Mouse (Mus musculus) erythroblast, embryonic 14.5 days (primary cell): ENCODE data around the gene Fyn. TPM values are rescaled to one million over a fixed set of nuclear protein-coding genes. Genes with fewer than 3 reads are reported as not detected.

Experiments
- H3K27me3 ChIP-seq: 2 replicates; pipeline ENCODE4 v1.6.1; 2012; ENCODE audit warnings: inconsistent platforms; ENCODE audit not compliant: control insufficient read depth
- H3K36me3 ChIP-seq: 2 replicates; pipeline ENCODE4 v1.6.1; 2012; ENCODE audit warnings: mild to moderate bottlenecking, inconsistent platforms; ENCODE audit not compliant: control insufficient read depth
- H3K4me1 ChIP-seq: 2 replicates; pipeline ENCODE4 v1.6.1; 2012; ENCODE audit warnings: inconsistent platforms; ENCODE audit not compliant: control insufficient read depth
- H3K4me3 ChIP-seq: replicated peaks from 2 replicates; pipeline ENCODE3; 2012; ENCODE audit warnings: moderate library complexity, mild to moderate bottlenecking, inconsistent platforms
- H3K9me3 ChIP-seq: 2 replicates; pipeline ENCODE4 v1.6.1; 2012; ENCODE audit warnings: low read length, inconsistent platforms, mixed read lengths; ENCODE audit not compliant: control insufficient read depth
- GATA1 ChIP-seq: IDR thresholded peaks from 2 replicates; pipeline ENCODE4 v1.6.1; 2012; ENCODE audit warnings: low read length, inconsistent platforms, mixed read lengths
- TAL1 ChIP-seq: IDR thresholded peaks from 3 replicates; pipeline ENCODE4 v1.6.1; 2012; ENCODE audit warnings: low read length, inconsistent platforms, mixed read lengths
- polyA plus RNA-seq: library from polyadenylated mRNA; stranded (reverse); fragments of >175 nt; gene quantifications from 2 replicates; pipeline ENCODE4 v1.2.3, GENCODE M21; 2012

The Fyn gene
- polyA plus RNA-seq, 1 experiment: 1.1 TPM

DNA sequence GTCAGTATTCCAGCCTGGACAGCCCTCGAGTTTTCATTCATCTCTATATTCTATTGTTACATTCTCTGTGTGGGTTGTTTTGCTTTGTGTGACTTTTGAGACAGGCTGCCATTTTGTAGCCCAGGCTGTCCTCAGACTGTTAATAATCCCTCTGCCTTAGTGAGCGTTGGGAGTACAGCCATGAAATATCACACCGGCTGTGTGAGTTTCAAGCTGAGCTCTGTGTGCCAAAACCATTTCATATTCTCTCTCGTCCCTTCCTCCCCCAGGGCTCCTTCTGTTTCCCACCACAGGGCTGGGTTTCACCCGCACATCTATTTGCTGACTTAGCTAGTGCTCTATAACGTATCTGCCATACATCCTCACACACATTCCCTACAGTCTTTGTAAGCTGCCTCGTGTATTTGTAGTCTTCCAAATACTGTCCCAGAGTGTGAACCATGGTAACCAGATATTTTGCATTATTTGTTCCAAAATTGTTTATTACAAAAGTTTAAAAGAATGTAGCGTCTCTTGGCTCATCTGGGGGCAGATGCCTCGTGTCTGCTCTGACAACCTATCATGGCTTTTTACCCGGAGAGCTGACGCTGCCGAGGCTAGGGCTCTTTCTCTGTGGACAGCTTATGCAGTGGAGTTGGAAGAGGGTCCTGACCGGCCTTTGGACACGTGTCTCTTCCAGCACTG is 144.1 kb downstream of the Fyn start:
- Histone ChIP-seq H3K4me3 (no peak overlapping the region), H3K9me3 (no peaks in the 10 kb centered on the region), H3K27me3 (no peaks in the 10 kb centered on the region), H3K36me3 (peaks cover 15% of the 10 kb centered on the region), H3K4me1 (no peaks in the 10 kb centered on the region; the same call in 1 of the 2 replicates)
- TF ChIP-seq GATA1 (no peak), TAL1 (no peak)

DNA sequence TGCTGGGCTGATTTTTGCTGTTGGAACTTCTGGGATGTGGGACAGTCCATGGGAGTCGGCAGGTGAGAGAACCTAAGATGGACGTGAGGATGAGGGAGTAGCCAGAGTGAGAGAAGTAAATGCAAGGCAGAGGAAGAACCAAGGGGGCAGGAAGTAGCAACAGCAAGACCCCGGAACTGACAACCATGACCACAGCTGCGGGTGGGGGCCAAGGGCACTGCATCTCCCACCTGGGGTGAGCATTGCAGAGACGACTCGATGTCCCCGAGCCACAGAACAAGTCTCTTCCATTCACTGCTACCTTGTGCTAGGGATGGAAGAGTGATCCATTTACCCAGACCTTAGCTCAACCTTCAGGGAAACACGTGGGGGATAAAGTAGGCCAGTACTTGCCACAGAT is 146.3 kb downstream of the Fyn start:
- Histone ChIP-seq H3K4me3 (no peak overlapping the region), H3K9me3 (no peaks in the 10 kb centered on the region), H3K4me1 (no peaks in the 10 kb centered on the region), H3K27me3 (no peaks in the 10 kb centered on the region), H3K36me3 (peaks cover 15% of the 10 kb centered on the region)
- TF ChIP-seq GATA1 (no peak), TAL1 (no peak)

- Histone ChIP-seq H3K4me3 (no peak overlapping the region), H3K4me1 (no peaks in the 10 kb centered on the region), H3K27me3 (no peaks in the 10 kb centered on the region), H3K9me3 (no peaks in the 10 kb centered on the region), H3K36me3 (peaks cover 15% of the 10 kb centered on the region)
- TF ChIP-seq TAL1: no peak
Observed at GRCm38 (mm10) chr10:39516541-39517133, 148.0 kb downstream of the Fyn start.

DNA sequence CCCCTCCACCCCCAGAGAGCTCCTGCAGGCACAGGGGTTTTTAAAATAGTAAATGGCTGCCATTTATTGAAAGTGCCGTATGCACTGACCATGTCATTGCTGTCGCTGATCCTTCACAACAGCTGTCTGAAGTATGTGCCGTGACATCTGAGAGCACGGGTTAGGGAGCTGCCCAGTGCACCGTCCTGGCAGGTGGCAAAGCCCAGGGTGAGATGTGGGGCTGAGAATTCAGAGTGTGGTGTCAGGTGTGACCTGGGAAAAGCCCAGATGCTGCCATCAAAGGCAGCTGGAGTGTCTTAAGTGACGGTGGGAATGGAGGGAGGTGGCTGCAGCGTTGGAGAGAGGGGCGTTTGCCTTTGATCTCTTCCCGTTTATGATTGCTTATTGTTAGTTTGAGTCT is 148.7 kb downstream of the Fyn start:
- peaks cover 15% of the 10 kb centered on the region for H3K36me3 ChIP-seq
- H3K4me3 ChIP-seq: no peak overlapping the region
- H3K27me3 ChIP-seq: no peaks in the 10 kb centered on the region
- H3K9me3 ChIP-seq: no peaks in the 10 kb centered on the region
- TF ChIP-seq GATA1 (no peak), TAL1 (no peak)
- H3K4me1 ChIP-seq: no peaks in the 10 kb centered on the region

- Histone ChIP-seq H3K4me3 (no peak overlapping the region), H3K27me3 (no peaks in the 10 kb centered on the region), H3K4me1 (no peaks in the 10 kb centered on the region), H3K9me3 (no peaks in the 10 kb centered on the region), H3K36me3 (peaks cover 15% of the 10 kb centered on the region)
- no peak for TF ChIP-seq TAL1
- TF ChIP-seq GATA1: no peak
Observed at GRCm38 (mm10) chr10:39518232-39518631, 149.6 kb downstream of the Fyn start.

DNA sequence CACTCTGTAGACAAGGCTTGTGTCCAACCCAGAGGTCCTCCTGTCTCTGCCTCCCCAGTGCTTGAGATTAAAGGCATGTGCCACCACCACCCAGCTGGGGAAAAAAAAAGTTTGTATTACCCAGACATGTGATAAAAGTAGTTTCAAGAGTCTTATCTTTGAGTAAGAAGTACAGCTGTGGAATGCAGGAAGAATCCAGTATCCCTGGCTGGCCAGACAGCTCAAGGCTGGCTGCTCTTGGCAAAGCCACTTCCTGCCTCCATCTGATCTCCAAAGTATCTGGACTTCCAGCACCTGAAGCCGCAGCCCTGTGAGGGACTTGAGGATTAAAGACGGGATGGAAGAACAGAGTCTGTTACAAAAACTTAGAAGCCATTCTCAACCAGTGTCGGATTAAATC is 150.2 kb downstream of the Fyn start:
- Histone ChIP-seq H3K4me3 (no peak overlapping the region), H3K27me3 (no peaks in the 10 kb centered on the region), H3K36me3 (peaks cover 15% of the 10 kb centered on the region), H3K4me1 (no peaks in the 10 kb centered on the region), H3K9me3 (no peaks in the 10 kb centered on the region)
- no peak for TF ChIP-seq TAL1
- no peak for TF ChIP-seq GATA1

DNA sequence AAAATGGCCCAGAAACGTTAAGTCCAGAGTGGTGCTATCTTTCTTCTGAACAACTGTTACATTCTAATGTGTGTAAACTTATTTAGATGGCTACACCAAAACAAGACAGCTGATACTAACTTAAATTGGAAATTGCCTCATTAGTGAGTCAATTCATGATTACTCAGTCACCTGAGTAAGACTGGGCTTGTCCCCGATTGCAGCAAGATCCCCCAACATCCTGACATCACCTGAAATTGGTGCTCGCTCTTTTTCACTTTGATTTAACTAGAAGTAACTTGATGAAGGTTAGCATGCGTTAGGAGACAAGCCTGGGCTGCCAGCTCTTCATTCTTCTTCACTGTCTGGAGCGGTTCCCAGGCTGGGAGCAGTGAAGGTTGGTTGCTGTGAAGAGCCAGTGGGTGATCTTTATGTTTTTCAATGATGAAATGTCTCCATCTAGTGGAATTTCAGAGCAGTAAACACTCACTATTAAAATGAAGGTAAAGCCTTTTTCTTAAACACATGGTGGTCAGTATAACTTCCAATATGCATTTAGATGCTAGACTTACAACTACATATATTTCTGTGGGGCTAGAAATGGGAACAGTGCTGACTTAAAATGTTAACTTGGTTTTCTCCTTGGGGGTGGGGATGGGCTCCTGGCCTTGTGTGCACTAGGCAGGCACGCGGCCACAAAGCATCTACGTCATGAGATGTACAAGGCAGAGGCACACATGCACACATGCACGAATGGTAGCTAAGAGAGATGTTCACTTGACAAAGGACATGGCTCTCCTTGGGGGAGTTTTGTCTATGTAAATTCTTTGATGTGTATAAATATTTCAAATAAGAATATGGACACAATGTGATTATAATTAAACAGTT is 151.7 kb downstream of the Fyn start:
- peaks cover 9% of the 10 kb centered on the region for H3K36me3 ChIP-seq
- H3K4me1 ChIP-seq: no peaks in the 10 kb centered on the region
- H3K27me3 ChIP-seq: no peaks in the 10 kb centered on the region
- no peaks in the 10 kb centered on the region for H3K9me3 ChIP-seq
- H3K4me3 ChIP-seq: no peak overlapping the region
- TF ChIP-seq GATA1 (no peak), TAL1 (no peak)

- Histone ChIP-seq H3K9me3 (no peaks in the 10 kb centered on the region), H3K4me1 (no peaks in the 10 kb centered on the region), H3K4me3 (no peak overlapping the region), H3K36me3 (peaks cover 2% of the 10 kb centered on the region), H3K27me3 (no peaks in the 10 kb centered on the region)
- TF ChIP-seq GATA1 (no peak), TAL1 (no peak)
Observed at GRCm38 (mm10) chr10:39521327-39521726, 152.7 kb downstream of the Fyn start.

GRCm38 (mm10) chr10:39521861-39522391 is 153.3 kb downstream of the Fyn start:
- no peaks in the 10 kb centered on the region for H3K4me1 ChIP-seq
- H3K4me3 ChIP-seq: no peak overlapping the region
- H3K27me3 ChIP-seq: no peaks in the 10 kb centered on the region
- TF ChIP-seq GATA1 (no peak), TAL1 (no peak)
- H3K36me3 ChIP-seq: no peaks in the 10 kb centered on the region; the same call in 1 of the 2 replicates
- H3K9me3 ChIP-seq: no peaks in the 10 kb centered on the region
